In the genomic region with DNA sequence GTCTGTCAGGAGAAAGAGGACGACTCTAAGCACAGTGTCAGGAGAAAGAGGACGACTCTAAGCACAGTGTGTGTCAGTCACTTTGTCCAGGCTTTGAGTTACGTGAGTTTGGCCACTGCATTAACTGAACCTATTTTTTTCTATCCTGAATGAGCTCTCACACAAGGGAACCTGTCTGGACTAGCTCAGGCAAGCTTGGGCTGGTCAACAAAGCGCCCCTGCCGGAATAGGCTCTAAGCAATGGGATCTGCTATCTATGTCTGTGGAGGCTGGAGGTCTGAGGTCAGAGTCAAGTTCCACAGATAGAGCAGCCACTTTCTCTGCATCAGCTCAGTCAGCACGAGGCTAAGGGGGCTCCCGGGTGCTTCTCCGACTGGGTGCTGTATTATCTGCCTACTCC, we compare ENCODE assay signal across 22 mouse cellular contexts. TPM values are rescaled to one million over a fixed set of nuclear protein-coding genes. Genes with fewer than 3 reads are reported as not detected.
DNase-seq lines count a peak whose midpoint lies in the region; ATAC-seq lines count a peak whose summit lies in the region.
"Had no signal": no experiment of that assay in that cellular context is flagged by ENCODE, and none has a peak within 500 bp of the region (broad histone marks: within the 10 kb centered on the region; RNA-seq: fewer than 3 reads in every experiment).

No protein-coding gene starts in this region.

- H3K4me1 ChIP-seq in embryonic facial prominence, embryonic 11.5 days (ENCODE audit: control insufficient read depth, insufficient read depth, low read length): no peaks in the 10 kb centered on the region
- H3K4me1 ChIP-seq in stomach, embryonic 16.5 days (ENCODE audit: control insufficient read depth, insufficient read depth, low read length): no peaks in the 10 kb centered on the region
- H3K4me1 ChIP-seq in forebrain, embryonic 14.5 days (ENCODE audit: control insufficient read depth, insufficient read depth, low read length): peaks cover 10% of the 10 kb centered on the region; the same call in 1 of the 2 replicates
- H3K4me1 ChIP-seq: embryonic facial prominence, embryonic 13.5 days; limb, embryonic 10.5 days; limb, embryonic 15.5 days had no signal

- no peaks in the 10 kb centered on the region for H3K9me3 ChIP-seq in embryonic facial prominence, embryonic 11.5 days (replicated peaks; ENCODE audit: control insufficient read depth, low read length)
- no peaks in the 10 kb centered on the region for H3K9me3 ChIP-seq in stomach, embryonic 16.5 days (replicated peaks; ENCODE audit: control insufficient read depth, low read length)
- H3K9me3 ChIP-seq in forebrain, embryonic 14.5 days (replicated peaks; ENCODE audit: control insufficient read depth, low read length): no peaks in the 10 kb centered on the region
- H3K9me3 ChIP-seq: embryonic facial prominence, embryonic 13.5 days; forebrain, embryonic 10.5 days; G1E; limb, embryonic 10.5 days; limb, embryonic 15.5 days; midbrain, embryonic 15.5 days had no signal

- no peak overlapping the region for H3K4me3 ChIP-seq in embryonic facial prominence, embryonic 11.5 days (ENCODE audit: low read depth, low read length)
- H3K4me3 ChIP-seq in stomach, embryonic 16.5 days (replicated peaks; ENCODE audit: low read length): no peak overlapping the region
- H3K4me3 ChIP-seq in forebrain, embryonic 14.5 days (ENCODE audit: low read depth, low read length): no peak overlapping the region
- H3K4me3 ChIP-seq: embryonic facial prominence, embryonic 13.5 days; forebrain, embryonic 10.5 days; limb, embryonic 10.5 days; limb, embryonic 15.5 days; midbrain, embryonic 15.5 days had no signal

- H3K36me3 ChIP-seq in embryonic facial prominence, embryonic 11.5 days (replicated peaks; ENCODE audit: control insufficient read depth, insufficient read depth, low read depth, low read length): no peaks in the 10 kb centered on the region
- no peaks in the 10 kb centered on the region for H3K36me3 ChIP-seq in stomach, embryonic 16.5 days (ENCODE audit: control insufficient read depth, insufficient read depth, low read length)
- H3K36me3 ChIP-seq in forebrain, embryonic 14.5 days (ENCODE audit: control insufficient read depth, insufficient read depth, low read length): no peaks in the 10 kb centered on the region
- H3K36me3 ChIP-seq: embryonic facial prominence, embryonic 13.5 days; forebrain, embryonic 10.5 days; G1E; limb, embryonic 10.5 days; limb, embryonic 15.5 days; midbrain, embryonic 15.5 days had no signal

- 78% methylated on average over 8 of the region's 8 CpGs for WGBS in embryonic facial prominence, embryonic 11.5 days
- WGBS in stomach, embryonic 16.5 days: 57% methylated on average over 8 of the region's 8 CpGs
- WGBS in forebrain, embryonic 14.5 days: 85% methylated on average over 8 of the region's 8 CpGs

- H3K27ac ChIP-seq in embryonic facial prominence, embryonic 11.5 days (replicated peaks; ENCODE audit: low read depth, low read length): no peak overlapping the region
- H3K27ac ChIP-seq in stomach, embryonic 16.5 days (ENCODE audit: low read length): no peak overlapping the region; the same call in 1 of the 2 replicates
- H3K27ac ChIP-seq in forebrain, embryonic 14.5 days (ENCODE audit: low read depth, low read length): no peak overlapping the region
- H3K27ac ChIP-seq: embryonic facial prominence, embryonic 13.5 days; forebrain, embryonic 10.5 days; limb, embryonic 10.5 days; limb, embryonic 15.5 days; liver, embryonic 14.5 days had no signal

- no peak overlapping the region for H3K4me2 ChIP-seq in embryonic facial prominence, embryonic 11.5 days (ENCODE audit: low read depth, low read length)
- no peak overlapping the region for H3K4me2 ChIP-seq in stomach, embryonic 16.5 days (ENCODE audit: low read depth, low read length)
- no peak overlapping the region for H3K4me2 ChIP-seq in forebrain, embryonic 14.5 days (ENCODE audit: low read length)
- H3K4me2 ChIP-seq: embryonic facial prominence, embryonic 13.5 days; limb, embryonic 15.5 days; lung, embryonic 14.5 days had no signal

- no peaks in the 10 kb centered on the region for H3K27me3 ChIP-seq in embryonic facial prominence, embryonic 11.5 days (ENCODE audit: control insufficient read depth, insufficient read depth, low read length)
- H3K27me3 ChIP-seq in stomach, embryonic 16.5 days (ENCODE audit: control insufficient read depth, insufficient read depth, low read length): no peaks in the 10 kb centered on the region
- no peaks in the 10 kb centered on the region for H3K27me3 ChIP-seq in forebrain, embryonic 14.5 days (replicated peaks; ENCODE audit: control insufficient read depth, insufficient read depth, low read length)
- H3K27me3 ChIP-seq: CH12.LX; embryonic facial prominence, embryonic 13.5 days; limb, embryonic 15.5 days; midbrain, embryonic 15.5 days had no signal

- peak; percentile 13 for DNase-seq in embryo, embryonic 11 days
- DNase-seq in embryo, embryonic 9.5 days (ENCODE audit: extremely low spot score): no peak
- peak; percentile 10 for DNase-seq in kidney, adult 9 months
- no peak for DNase-seq in kidney, postnatal 14 days
- peak; percentile 10 for DNase-seq in embryonic facial prominence, embryonic 11.5 days (ENCODE audit: low spot score)
- DNase-seq in frontal cortex, postnatal 25 days (ENCODE audit: low spot score in 2 of 2): no peak
- DNase-seq in forebrain, embryonic 14.5 days (ENCODE audit: low spot score): no peak
- DNase-seq: adrenal gland, postnatal 36 days; cerebellum, adult 18-20 months; lung, embryonic 14.5 days; lung, postnatal 14 days; thymus, postnatal 14 days had no signal

- no peak overlapping the region for H3K9ac ChIP-seq in embryonic facial prominence, embryonic 11.5 days (replicated peaks; ENCODE audit: low read length)
- no peak overlapping the region for H3K9ac ChIP-seq in stomach, embryonic 16.5 days (ENCODE audit: low read length)
- no peak overlapping the region for H3K9ac ChIP-seq in forebrain, embryonic 14.5 days (ENCODE audit: low read length)
- H3K9ac ChIP-seq: embryonic facial prominence, embryonic 13.5 days; limb, embryonic 15.5 days; liver, embryonic 14.5 days; lung, embryonic 14.5 days; midbrain, embryonic 15.5 days had no signal

- ATAC-seq in embryonic facial prominence, embryonic 11.5 days (replicated peaks; ENCODE audit: insufficient number of reproducible peaks, low FRiP score, low TSS enrichment, low read depth): no peak
- ATAC-seq in stomach, embryonic 16.5 days (ENCODE audit: insufficient read depth, low FRiP score): peak; percentile 53; the same call in 1 of the 2 replicates
- no peak for ATAC-seq in forebrain, embryonic 14.5 days
- ATAC-seq: intestine, embryonic 16.5 days had no signal

RNA-seq across cellular contexts. Expression of a gene that starts 46.3 kb away (rescaled TPM):
- polyA plus RNA-seq in embryonic facial prominence, embryonic 11.5 days (2014; fragmentation: Nextera tagmentation; extraction: Ambion mirVana): 0.81 TPM in 2 replicates
- 3.1 and 3.2 TPM in 2 replicates for polyA plus RNA-seq in stomach, embryonic 16.5 days (2015; fragmentation: Nextera tagmentation; extraction: Ambion mirVana)
- 2.0 and 5.4 TPM in 2 replicates for polyA plus RNA-seq in forebrain, embryonic 14.5 days (2014; fragmentation: Nextera tagmentation; extraction: Ambion mirVana)

Comparison
In these comparisons a context has a peak if more than half of its experiments do, and no peak if none do; other contexts are left out.
1. DNase-seq: peak in embryo, embryonic 11 days (single experiment), kidney, adult 9 months (single experiment) and embryonic facial prominence, embryonic 11.5 days (single experiment); none in embryo, embryonic 9.5 days (single experiment), kidney, postnatal 14 days (single experiment), frontal cortex, postnatal 25 days (0 of 2) and forebrain, embryonic 14.5 days (single experiment).